Mouse (Mus musculus) intestine, postnatal 0 days (tissue): ENCODE data around the gene Cdk14. TPM values are rescaled to one million over a fixed set of nuclear protein-coding genes. Genes with fewer than 3 reads are reported as not detected.

ENCODE experiments used
- ATAC-seq: fragments of 200-750 bp; cut with Nextera tagmentation; 2 replicates; pipeline ENCODE4 v1.8.0; 2017; ENCODE audit warnings: mild to moderate bottlenecking, moderate TSS enrichment, moderate library complexity
- H3K27ac ChIP-seq: fragments of 300-500 bp; sonication (generic); 2 replicates; pipeline ENCODE4 v1.5.1; 2014; ENCODE audit warnings: mild to moderate bottlenecking, low read depth, low read length, moderate library complexity
- H3K27me3 ChIP-seq: fragments of 300-500 bp; sonication (generic); replicated peaks from 2 replicates; pipeline ENCODE4 v1.6.1; 2014; ENCODE audit warnings: low read length, mixed read lengths; ENCODE audit not compliant: control insufficient read depth, insufficient read depth
- H3K36me3 ChIP-seq: fragments of 300-500 bp; sonication (generic); 2 replicates; pipeline ENCODE4 v1.6.1; 2014; ENCODE audit warnings: mild to moderate bottlenecking, moderate library complexity; ENCODE audit not compliant: control insufficient read depth, insufficient read depth
- H3K4me1 ChIP-seq: fragments of 300-500 bp; sonication (generic); replicated peaks from 2 replicates; pipeline ENCODE4 v1.6.1; 2014; ENCODE audit warnings: antibody characterized with exemption, low read length, mixed read lengths; ENCODE audit not compliant: control insufficient read depth, insufficient read depth
- H3K4me2 ChIP-seq: fragments of 300-500 bp; sonication (generic); replicated peaks from 2 replicates; pipeline ENCODE4 v1.6.1; 2014; ENCODE audit warnings: low read depth, mild to moderate bottlenecking, moderate library complexity
- H3K4me3 ChIP-seq: fragments of 300-500 bp; sonication (generic); 2 replicates; pipeline ENCODE4 v1.5.1; 2014; ENCODE audit warnings: low read depth, low read length
- H3K9ac ChIP-seq: fragments of 300-500 bp; sonication (generic); 2 replicates; pipeline ENCODE4 v1.6.1; 2014; ENCODE audit warnings: mild to moderate bottlenecking, low read depth, low read length
- H3K9me3 ChIP-seq: fragments of 300-500 bp; sonication (generic); 2 replicates; pipeline ENCODE4 v1.6.1; 2016; ENCODE audit warnings: mixed run types; ENCODE audit not compliant: control insufficient read depth
- CTCF ChIP-seq: sonication (generic); IDR thresholded peaks from 2 replicates; pipeline ENCODE4 v1.5.1; 2016; ENCODE audit warnings: low read depth, mild to moderate bottlenecking, control low read depth, antibody characterized with exemption, moderate library complexity
- WGBS: fragments of 180-500 bp; shearing (Covaris S2); extraction: QIAGEN DNeasy Blood & Tissue Kit; methylation state at CpG from one replicate; pipeline ENCODE4 v1.1.7; 2014; 5-methylcytosine and 5-hydroxymethylcytosine counted together
- polyA plus RNA-seq: library from polyadenylated mRNA; unstranded; fragments of >200 nt; fragmentation: Nextera tagmentation; extraction: Ambion mirVana; gene quantifications from 2 replicates; pipeline ENCODE4 v1.2.1, GENCODE M21; 2015

The Cdk14 gene
- polyA plus RNA-seq, 1 experiment from 2014 or later = 4.4 TPM

DNA sequence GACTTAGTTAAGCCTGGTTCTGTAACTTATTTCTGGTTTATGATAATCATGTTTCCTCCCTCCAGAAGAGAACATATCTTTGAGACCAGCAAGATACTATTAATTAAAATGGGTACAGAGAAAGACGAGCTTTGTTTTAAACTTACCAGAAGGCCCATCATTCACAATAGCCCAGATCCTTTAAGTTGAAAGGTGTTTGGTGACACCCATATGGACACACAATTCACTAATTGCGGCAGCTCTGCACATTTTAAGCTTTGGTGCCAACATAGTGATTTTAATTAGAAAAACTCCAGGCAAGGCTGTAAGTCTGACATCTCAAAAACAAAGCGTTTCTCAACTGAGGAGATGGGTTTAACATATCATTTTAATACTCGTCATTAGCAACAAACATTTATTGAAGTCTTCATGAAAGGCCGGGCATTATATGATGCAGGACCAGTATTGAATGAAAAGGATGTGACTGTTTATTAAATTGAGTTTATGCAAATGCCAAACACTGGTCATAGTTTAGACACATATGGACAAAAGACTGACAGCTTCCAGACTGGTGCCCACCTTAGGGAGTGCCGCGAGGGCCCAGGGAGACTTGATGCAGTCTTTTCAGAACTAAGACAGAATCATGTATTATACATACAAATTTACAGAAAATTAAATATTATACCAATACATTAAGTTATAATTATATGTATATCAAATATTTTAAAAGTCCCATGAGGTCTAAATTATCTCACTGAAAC is 605.5 kb downstream of the Cdk14 start:
- Histone ChIP-seq H3K27me3 (no peaks in the 10 kb centered on the region), H3K4me2 (no peak overlapping the region), H3K9ac (no peak overlapping the region), H3K4me3 (no peak overlapping the region), H3K4me1 (no peaks in the 10 kb centered on the region), H3K9me3 (no peaks in the 10 kb centered on the region), H3K36me3 (no peaks in the 10 kb centered on the region), H3K27ac (no peak overlapping the region)
- ATAC-seq = no peak
- 90% methylated on average over 7 of the region's 7 CpGs for WGBS
- TF ChIP-seq CTCF = no peak

DNA sequence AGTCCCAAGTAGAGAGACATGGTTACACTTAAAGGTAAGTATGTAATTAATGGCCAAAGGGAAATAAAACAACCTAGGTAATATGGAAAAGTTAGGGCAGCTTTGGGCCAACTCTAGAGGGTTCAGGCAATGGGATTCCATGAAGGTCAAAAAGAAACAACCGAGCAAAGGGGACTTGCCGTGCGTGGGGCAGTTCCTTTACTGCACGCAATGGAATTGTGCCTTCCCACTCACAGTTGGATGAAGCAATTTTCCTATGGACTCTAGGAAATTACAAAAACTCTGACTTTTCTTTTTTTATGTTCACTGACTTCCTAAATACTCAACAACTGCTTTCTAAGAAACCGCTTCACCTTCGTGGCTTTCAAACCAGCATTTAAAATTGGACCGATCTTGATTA is 606.8 kb downstream of the Cdk14 start:
- Histone ChIP-seq H3K9ac (no peak overlapping the region), H3K4me2 (no peak overlapping the region), H3K4me3 (no peak overlapping the region), H3K27me3 (no peaks in the 10 kb centered on the region), H3K27ac (no peak overlapping the region), H3K4me1 (no peaks in the 10 kb centered on the region), H3K36me3 (no peaks in the 10 kb centered on the region), H3K9me3 (no peaks in the 10 kb centered on the region)
- TF ChIP-seq CTCF = no peak
- no peak for ATAC-seq
- WGBS = 92% methylated on average over 7 of the region's 7 CpGs

DNA sequence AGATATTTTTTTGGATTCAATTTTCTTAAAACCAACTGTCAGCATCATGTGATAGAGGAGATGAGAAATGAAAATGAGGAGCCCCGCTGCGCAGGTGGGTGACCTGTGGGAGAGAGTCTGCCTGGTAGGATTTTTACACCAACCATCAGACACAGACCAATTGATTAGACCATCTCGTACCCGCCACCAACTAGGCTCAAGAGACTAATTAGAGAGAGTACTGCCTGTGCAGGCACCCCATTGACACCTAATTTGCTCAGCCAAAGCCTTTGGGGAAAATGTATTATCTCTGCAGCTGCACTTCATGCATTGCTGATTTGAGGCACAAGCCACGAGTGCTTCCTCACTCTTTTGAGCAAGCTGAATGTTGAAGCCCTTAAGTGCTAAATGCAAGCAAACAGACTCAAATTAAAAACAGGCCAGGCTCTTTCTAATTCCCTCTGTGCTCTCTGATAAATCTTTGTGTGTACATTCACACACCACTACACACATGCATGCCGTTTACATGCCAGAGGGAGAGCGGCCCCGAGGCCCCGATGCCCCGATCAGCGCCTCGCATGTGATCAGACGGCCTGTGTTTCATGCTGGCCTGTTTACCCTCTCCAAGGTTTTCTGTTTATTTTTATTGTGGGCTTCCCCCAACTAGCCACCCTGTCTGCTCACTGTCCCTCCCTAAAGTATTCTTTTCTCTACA is 607.9 kb downstream of the Cdk14 start:
- Histone ChIP-seq H3K36me3 (no peaks in the 10 kb centered on the region), H3K4me1 (no peaks in the 10 kb centered on the region), H3K4me2 (no peak overlapping the region), H3K4me3 (no peak overlapping the region), H3K27me3 (no peaks in the 10 kb centered on the region), H3K27ac (no peak overlapping the region), H3K9me3 (no peaks in the 10 kb centered on the region), H3K9ac (no peak overlapping the region)
- no peak for TF ChIP-seq CTCF
- no peak for ATAC-seq
- WGBS = 76% methylated on average over 13 of the region's 13 CpGs

DNA sequence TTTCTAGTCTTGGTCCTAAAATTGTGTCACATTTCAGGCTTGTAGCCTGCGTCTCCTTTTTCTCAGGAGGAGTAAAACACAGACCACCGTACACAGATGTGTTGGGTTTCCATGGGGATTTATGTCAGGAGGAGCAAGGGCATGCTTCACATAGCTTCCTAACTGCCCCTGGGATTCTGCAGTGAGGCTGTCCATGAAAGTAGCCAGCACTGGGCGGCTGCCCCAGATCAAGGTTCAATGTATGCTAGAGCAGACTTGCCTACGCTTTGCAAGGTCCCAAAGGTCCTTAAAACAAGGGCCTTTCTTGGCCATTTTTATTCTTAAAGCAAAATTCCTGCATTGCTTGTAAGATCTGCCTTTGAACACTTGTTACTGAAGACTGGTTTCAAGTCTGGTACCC is 614.9 kb downstream of the Cdk14 start:
- no peak overlapping the region for H3K4me3 ChIP-seq
- H3K27me3 ChIP-seq = no peaks in the 10 kb centered on the region
- no peaks in the 10 kb centered on the region for H3K4me1 ChIP-seq
- no peak overlapping the region for H3K27ac ChIP-seq
- no peak for TF ChIP-seq CTCF
- H3K9ac ChIP-seq = no peak overlapping the region
- no peak overlapping the region for H3K4me2 ChIP-seq
- no peaks in the 10 kb centered on the region for H3K9me3 ChIP-seq
- no peak for ATAC-seq
- WGBS = 79% methylated on average over 4 of the region's 4 CpGs
- H3K36me3 ChIP-seq = no peaks in the 10 kb centered on the region

DNA sequence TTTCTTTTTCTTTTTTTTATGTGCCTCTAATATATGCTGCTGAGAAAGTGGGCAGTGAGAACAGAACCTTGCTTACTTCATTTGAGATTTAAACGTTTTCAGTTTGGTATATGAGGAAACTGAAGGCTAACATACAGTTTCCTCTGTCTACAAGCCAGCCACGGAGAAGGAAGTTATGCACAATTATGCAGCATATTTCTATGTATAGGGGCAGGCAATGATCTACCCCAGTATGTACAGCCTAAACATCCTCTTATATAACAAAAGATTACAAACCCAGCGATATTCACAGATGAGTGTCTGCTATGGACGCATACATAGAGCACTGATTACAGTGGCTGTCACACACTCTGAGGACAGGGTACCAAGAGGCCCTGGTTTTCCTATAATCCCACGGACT is 616.4 kb downstream of the Cdk14 start:
- Histone ChIP-seq H3K4me1 (no peaks in the 10 kb centered on the region), H3K9ac (no peak overlapping the region), H3K36me3 (no peaks in the 10 kb centered on the region), H3K4me3 (no peak overlapping the region), H3K4me2 (no peak overlapping the region), H3K9me3 (no peaks in the 10 kb centered on the region), H3K27me3 (no peaks in the 10 kb centered on the region), H3K27ac (no peak overlapping the region)
- TF ChIP-seq CTCF = no peak
- ATAC-seq = no peak
- WGBS = 63% methylated on average over 5 of the region's 5 CpGs

DNA sequence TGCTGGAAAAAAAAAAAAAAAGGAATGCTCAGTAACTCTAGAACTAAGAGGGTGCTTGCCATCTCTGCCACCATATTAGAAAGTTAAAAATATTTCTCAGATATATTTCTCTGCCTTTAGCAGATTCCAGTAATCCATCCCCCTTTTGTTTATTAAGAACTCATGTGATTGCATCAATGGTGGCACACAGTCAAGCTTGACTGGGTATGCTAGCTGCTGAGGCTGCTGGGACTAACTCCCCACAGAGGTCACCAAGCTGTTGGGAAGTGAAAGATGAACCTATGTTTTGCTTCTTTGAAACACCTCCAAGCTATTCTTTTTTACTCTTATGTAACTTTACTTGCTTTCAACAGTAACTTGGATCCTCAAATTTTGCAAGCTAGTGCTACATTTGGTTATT is 618.1 kb downstream of the Cdk14 start:
- H3K9me3 ChIP-seq = no peaks in the 10 kb centered on the region
- H3K27ac ChIP-seq = no peak overlapping the region
- H3K4me3 ChIP-seq = no peak overlapping the region
- no peak for ATAC-seq
- no peak overlapping the region for H3K4me2 ChIP-seq
- no peak overlapping the region for H3K9ac ChIP-seq
- TF ChIP-seq CTCF = no peak
- no peaks in the 10 kb centered on the region for H3K4me1 ChIP-seq
- H3K36me3 ChIP-seq = no peaks in the 10 kb centered on the region
- no peaks in the 10 kb centered on the region for H3K27me3 ChIP-seq
